Mouse (Mus musculus): ENCODE data around the gene Rtkn. TPM values are rescaled to one million over a fixed set of nuclear protein-coding genes. Genes with fewer than 3 reads are reported as not detected.

Gene Rtkn
- 62.0 and 62.6 TPM in 2 replicates for polyA plus RNA-seq (2016; fragmentation: Nextera tagmentation; extraction: Ambion mirVana)

DNA sequence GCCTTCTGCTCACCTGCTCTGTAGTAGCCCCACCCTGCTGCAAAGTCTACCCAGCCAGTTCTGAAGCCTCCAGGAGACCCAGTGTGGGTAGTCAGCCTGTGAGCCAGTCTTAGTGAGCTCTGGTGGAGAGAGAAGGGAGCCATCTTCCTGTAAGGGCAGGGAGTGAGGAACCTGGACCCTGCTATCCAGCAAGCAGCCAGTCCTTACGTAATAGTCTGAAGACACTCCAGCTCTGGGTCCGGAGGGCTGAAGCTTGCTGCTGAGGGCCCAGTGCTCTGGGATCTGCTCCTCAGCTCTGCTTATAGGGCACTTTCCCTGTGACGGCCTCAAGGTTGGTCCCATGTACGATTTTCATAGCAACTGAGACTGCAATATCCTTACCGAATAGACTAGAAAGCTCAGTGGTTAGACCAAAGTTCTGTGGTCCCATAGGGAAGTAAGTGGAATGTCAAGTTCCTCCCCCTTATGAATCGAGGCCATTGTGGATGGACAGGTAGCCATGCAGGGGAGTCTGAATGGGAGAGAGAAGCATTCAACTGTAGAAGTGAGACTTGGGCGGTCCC lies at the start of gene Rtkn:
Gene Rtkn, plus strand, starts transcription at position 513 of the 563 bp plus-strand sequence.
- Histone ChIP-seq H3K27me3 (no peaks in the 10 kb centered on the region), H3K36me3 (peaks cover 9% of the 10 kb centered on the region), H3K4me1 (replicated peaks) (peaks cover 42% of the 10 kb centered on the region), H3K27ac (peak within 1 kb of the TSS; percentile 100), H3K4me2 (peak within 1 kb of the TSS; percentile 90), H3K4me3 (replicated peaks) (peak within 1 kb of the TSS; percentile 57), H3K9ac (replicated peaks) (peak within 1 kb of the TSS; percentile 91), H3K9me3 (no peaks in the 10 kb centered on the region)
- WGBS = 62% methylated on average over 7 of the region's 7 CpGs
- no peak for ATAC-seq (ENCODE audit: insufficient number of reproducible peaks, insufficient read depth, low FRiP score, low TSS enrichment, low read depth)

DNA sequence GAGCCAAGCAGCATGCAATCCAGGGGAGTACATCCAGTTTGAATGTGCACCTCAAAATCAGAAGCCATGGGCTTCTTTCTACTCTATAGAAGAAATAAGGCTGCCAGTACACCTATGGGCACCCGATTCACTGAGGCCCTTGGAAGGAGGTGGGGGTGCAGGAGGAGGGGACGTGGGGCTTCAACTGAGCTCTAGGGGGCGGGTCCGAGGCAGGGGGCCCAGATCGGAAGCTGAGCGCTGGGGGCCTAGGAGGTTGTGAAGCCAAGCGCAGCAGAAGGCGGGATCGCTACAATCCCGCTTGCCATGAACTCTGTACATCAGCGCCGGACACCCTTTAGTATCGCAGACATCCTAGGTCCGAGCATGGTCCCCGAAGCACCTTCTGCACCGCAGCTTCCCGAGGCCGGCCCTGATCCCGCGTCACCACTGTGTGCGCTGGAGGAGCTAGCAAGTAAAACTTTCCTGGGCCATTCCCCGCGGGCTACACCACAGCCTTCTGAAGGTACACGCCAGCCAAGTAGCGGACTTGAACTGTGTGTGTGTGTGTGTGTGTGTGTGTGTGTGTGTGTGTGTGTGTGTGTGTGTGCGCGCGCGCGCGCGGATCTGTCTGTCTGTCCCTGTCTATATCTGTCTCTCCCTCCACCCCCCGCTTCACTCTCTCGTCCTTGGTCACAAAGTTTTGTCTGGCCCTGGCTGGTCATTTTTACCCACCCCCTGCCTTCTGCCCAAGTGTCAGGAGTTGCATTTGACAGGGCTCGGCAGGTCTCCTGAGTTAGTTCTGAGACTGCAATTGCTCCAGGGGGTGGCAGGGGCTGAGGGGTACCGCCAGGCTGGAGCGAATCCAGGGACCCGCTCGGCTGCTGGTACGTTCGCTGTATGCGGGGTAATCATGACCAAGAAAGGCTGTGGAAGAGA lies 48.9 kb upstream of the Rtkn start, which contains the start of gene Lbx2:
Gene Lbx2, plus strand, starts transcription at position 247 of the 915 bp plus-strand sequence.
- Histone ChIP-seq H3K27ac (no peak within 1 kb of the TSS), H3K9ac (replicated peaks) (peak within 1 kb of the TSS; percentile 24), H3K36me3 (peaks cover 14% of the 10 kb centered on the region), H3K4me1 (replicated peaks) (peaks cover 52% of the 10 kb centered on the region), H3K9me3 (no peaks in the 10 kb centered on the region), H3K4me2 (peak within 1 kb of the TSS; percentile 60), H3K4me3 (replicated peaks) (peak within 1 kb of the TSS; percentile 32), H3K27me3 (peaks cover 82% of the 10 kb centered on the region)
- WGBS = 1% methylated on average over 35 of the region's 42 CpGs
- ATAC-seq (ENCODE audit: insufficient number of reproducible peaks, insufficient read depth, low FRiP score, low TSS enrichment, low read depth) = no peak

DNA sequence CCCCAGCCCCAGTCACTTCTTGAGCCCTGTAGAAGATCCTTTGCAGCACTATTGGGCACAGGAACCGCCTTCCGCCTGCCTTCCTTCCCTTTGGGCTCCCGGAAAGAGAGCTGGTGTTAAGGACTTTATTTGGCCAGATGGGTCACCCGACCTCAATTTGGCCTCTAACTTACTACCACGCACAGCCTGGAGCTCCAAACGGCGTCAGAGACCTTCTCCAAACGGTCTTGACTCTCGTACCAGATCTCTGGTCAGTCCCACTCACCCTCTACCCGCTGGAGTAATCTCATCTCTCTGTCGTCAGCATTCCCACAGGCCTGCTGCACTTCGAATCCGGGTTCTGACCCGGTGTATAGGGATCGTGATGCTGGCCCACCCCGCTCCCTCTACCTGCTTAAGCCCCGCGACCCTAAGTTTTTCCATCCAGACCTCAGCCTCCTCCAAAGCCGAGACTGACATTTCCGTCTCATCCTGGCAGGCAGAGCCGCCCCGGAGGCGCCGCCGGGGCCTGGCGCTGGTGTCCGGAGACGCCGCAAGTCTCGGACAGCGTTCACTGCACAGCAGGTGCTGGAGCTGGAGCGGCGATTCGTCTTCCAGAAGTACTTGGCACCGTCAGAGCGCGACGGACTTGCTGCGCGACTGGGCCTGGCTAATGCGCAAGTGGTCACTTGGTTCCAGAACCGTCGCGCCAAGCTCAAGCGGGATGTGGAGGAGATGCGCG lies 47.9 kb upstream of the Rtkn start:
- 2% methylated on average over 47 of the region's 47 CpGs for WGBS
- H3K4me2 ChIP-seq = peak overlapping the region; percentile 60
- peaks cover 79% of the 10 kb centered on the region for H3K27me3 ChIP-seq
- peaks cover 4% of the 10 kb centered on the region; the same call in 1 of the 2 replicates for H3K36me3 ChIP-seq
- no peaks in the 10 kb centered on the region for H3K9me3 ChIP-seq
- 0 out of 2 replicates have a peak overlapping the region, but pooled peaks have one; percentile 24 for H3K9ac ChIP-seq (replicated peaks)
- ATAC-seq (ENCODE audit: insufficient number of reproducible peaks, insufficient read depth, low FRiP score, low TSS enrichment, low read depth) = no peak
- peak overlapping the region; percentile 32 for H3K4me3 ChIP-seq (replicated peaks)
- H3K27ac ChIP-seq = no peak overlapping the region
- H3K4me1 ChIP-seq (replicated peaks) = peaks cover 52% of the 10 kb centered on the region

DNA sequence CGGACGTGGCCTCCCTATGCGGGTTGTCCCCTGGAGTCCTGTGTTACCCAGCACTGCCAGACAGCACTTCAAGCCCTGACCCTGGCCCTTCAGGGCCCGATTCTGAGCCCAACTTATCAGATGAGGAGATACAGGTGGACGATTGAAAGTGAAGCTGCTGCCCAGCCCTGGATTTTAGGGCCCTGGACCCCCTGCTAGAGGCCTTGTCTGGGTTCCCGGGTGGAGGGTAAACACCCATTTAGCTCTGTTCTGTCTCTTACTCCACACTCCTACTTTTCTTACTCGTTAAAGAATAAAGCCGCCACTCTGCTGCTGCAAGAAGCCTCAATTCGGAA lies 47.4 kb upstream of the Rtkn start:
- Histone ChIP-seq H3K4me1 (replicated peaks) (peaks cover 46% of the 10 kb centered on the region), H3K9me3 (no peaks in the 10 kb centered on the region), H3K36me3 (no peaks in the 10 kb centered on the region; the same call in 1 of the 2 replicates), H3K27me3 (peaks cover 74% of the 10 kb centered on the region), H3K4me2 (peak overlapping the region; percentile 60), H3K4me3 (replicated peaks) (peak overlapping the region; percentile 32), H3K27ac (no peak overlapping the region), H3K9ac (replicated peaks) (0 out of 2 replicates have a peak overlapping the region, but pooled peaks have one; percentile 23)
- no peak for ATAC-seq (ENCODE audit: insufficient number of reproducible peaks, insufficient read depth, low FRiP score, low TSS enrichment, low read depth)
- WGBS = 8% methylated on average over 9 of the region's 9 CpGs

DNA sequence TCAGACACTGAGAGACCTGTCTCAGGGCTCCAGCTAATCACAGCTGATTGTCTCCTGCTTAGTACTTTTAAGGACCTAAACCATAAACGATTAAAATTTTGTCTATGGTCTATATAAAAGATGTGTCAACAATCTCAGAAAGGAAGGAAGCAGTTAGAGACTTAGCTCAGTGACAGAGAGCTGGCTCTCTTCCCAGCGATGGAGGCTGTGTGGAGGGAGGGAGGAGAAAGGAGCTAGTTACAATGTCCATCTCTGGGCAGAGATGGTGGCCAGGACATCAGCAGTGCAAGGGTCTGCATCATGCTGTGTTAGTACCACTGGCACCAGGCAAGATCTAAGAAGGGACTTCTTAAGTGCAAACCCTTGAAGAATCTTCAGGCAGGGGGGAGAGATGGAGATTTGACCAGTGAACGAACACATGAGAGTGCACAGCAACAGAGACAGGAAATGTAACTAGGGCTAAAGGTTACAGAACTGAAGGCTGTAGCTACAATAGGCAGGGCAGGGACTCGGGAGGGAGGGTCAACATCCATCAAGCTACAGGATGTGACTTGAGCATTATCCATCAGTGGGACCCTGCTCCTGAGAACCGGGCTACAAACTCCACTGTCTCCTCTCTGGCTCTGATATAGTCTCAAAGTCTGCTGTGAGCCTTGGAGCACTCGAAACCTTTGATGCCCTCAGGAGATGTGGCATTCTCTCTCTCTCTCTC lies 42.7 kb upstream of the Rtkn start:
- Histone ChIP-seq H3K27me3 (peaks cover 31% of the 10 kb centered on the region), H3K4me1 (replicated peaks) (peaks cover 3% of the 10 kb centered on the region), H3K27ac (no peak overlapping the region), H3K9ac (replicated peaks) (no peak overlapping the region), H3K4me2 (no peak overlapping the region), H3K4me3 (replicated peaks) (no peak overlapping the region), H3K36me3 (no peaks in the 10 kb centered on the region), H3K9me3 (peaks cover 5% of the 10 kb centered on the region; the same call in 1 of the 2 replicates)
- WGBS = 38% methylated on average over 6 of the region's 6 CpGs
- ATAC-seq (ENCODE audit: insufficient number of reproducible peaks, insufficient read depth, low FRiP score, low TSS enrichment, low read depth) = no peak

DNA sequence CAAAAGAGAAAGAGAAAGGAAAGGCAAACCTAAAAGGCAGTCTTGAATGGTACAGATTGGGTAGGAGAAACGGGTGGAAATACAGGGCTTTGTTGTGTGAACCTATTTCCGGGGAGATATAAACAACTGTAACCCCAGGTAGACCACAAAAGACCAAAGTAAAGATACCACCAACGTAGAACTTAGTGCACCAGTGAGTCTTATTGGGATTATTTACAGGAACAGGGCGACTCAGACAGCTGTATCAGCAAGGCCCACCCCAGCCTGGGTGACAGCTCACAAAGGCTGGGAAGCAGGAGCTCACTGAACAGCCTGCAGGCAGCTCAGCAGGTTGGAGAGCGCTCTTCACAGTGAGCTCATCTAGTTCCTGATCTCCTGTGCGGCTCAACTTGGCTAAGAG lies 39.3 kb upstream of the Rtkn start:
- H3K9me3 ChIP-seq = peaks cover 5% of the 10 kb centered on the region; the same call in 1 of the 2 replicates
- 0 out of 2 replicates have a peak, but pooled peaks cover 4% of the 10 kb centered on the region for H3K27me3 ChIP-seq
- no peak for ATAC-seq (ENCODE audit: insufficient number of reproducible peaks, insufficient read depth, low FRiP score, low TSS enrichment, low read depth)
- H3K4me3 ChIP-seq (replicated peaks) = no peak overlapping the region
- no peak overlapping the region for H3K27ac ChIP-seq
- 0 out of 2 replicates have a peak, but pooled peaks cover 4% of the 10 kb centered on the region for H3K4me1 ChIP-seq (replicated peaks)
- no peaks in the 10 kb centered on the region for H3K36me3 ChIP-seq
- no peak overlapping the region for H3K4me2 ChIP-seq
- 45% methylated on average over 6 of the region's 6 CpGs for WGBS
- no peak overlapping the region for H3K9ac ChIP-seq (replicated peaks)

DNA sequence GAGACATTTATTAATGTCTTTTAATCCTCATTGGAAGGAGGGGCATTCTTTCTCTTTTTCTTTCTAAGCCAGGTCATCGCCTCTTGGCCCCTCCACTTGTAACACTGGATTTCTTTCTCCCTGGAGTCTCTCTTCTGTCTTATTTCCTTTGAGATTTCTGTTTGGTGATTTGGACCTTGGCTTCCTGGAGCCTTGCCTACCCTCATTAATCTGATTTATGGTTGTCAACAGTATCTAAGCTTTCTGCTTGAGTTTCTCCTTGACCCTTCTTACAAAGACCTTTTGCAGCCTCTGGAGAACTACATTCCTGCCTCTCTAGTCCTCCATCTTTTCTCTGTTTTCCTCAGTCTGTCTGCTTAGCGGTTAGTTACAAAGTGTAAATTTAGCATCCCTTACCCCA lies 36.9 kb upstream of the Rtkn start:
- WGBS = 47% methylated on average over 2 of the region's 2 CpGs
- no peak for ATAC-seq (ENCODE audit: insufficient number of reproducible peaks, insufficient read depth, low FRiP score, low TSS enrichment, low read depth)

DNA sequence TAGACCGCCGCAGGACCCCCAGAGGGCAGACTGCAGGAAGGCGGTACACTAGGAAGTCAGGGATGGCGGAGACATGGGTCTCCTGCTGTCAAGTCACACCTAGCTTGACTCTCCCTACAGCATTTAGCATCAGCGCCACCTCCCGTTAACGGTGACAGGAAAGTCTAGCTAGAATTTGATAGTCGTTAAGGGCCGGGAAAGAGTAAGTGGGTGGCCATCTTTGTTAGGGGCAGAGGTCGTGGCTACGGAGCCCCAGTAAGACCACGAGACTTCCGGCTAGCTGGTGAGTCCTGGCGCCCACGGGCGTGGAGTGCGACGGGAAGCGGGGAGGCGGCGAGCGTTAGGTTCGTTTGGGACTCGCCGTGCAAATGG lies 34.0 kb upstream of the Rtkn start, which contains the start of the genes Ccdc142 and Gm42688:
Gene Ccdc142, plus strand, starts transcription at position 286 of the 372 bp plus-strand sequence.
Gene Gm42688, plus strand, starts transcription at position 302 of the 372 bp plus-strand sequence.
- Histone ChIP-seq H3K4me2 (peak within 1 kb of the TSS; percentile 99), H3K4me1 (replicated peaks) (peaks cover 23% of the 10 kb centered on the region), H3K36me3 (peaks cover 9% of the 10 kb centered on the region; the same call in 1 of the 2 replicates), H3K27ac (peak within 1 kb of the TSS; percentile 80), H3K9me3 (no peaks in the 10 kb centered on the region), H3K4me3 (replicated peaks) (peak within 1 kb of the TSS; percentile 78), H3K9ac (replicated peaks) (peak within 1 kb of the TSS; percentile 79), H3K27me3 (peaks cover 3% of the 10 kb centered on the region; the same call in 1 of the 2 replicates)
- ATAC-seq (ENCODE audit: insufficient number of reproducible peaks, insufficient read depth, low FRiP score, low TSS enrichment, low read depth) = peak; percentile 84
- WGBS = under 1% methylated on average over 25 of the region's 25 CpGs

More for the DNA sequence above, 36.9 kb upstream of the Rtkn start:
- Histone ChIP-seq H3K36me3 (no peaks in the 10 kb centered on the region), H3K27me3 (peaks cover 5% of the 10 kb centered on the region; the same call in 1 of the 2 replicates), H3K4me1 (replicated peaks) (peaks cover 21% of the 10 kb centered on the region), H3K27ac (no peak overlapping the region), H3K9ac (replicated peaks) (no peak overlapping the region), H3K4me2 (no peak overlapping the region), H3K9me3 (peaks cover 5% of the 10 kb centered on the region; the same call in 1 of the 2 replicates), H3K4me3 (replicated peaks) (no peak overlapping the region)

DNA sequence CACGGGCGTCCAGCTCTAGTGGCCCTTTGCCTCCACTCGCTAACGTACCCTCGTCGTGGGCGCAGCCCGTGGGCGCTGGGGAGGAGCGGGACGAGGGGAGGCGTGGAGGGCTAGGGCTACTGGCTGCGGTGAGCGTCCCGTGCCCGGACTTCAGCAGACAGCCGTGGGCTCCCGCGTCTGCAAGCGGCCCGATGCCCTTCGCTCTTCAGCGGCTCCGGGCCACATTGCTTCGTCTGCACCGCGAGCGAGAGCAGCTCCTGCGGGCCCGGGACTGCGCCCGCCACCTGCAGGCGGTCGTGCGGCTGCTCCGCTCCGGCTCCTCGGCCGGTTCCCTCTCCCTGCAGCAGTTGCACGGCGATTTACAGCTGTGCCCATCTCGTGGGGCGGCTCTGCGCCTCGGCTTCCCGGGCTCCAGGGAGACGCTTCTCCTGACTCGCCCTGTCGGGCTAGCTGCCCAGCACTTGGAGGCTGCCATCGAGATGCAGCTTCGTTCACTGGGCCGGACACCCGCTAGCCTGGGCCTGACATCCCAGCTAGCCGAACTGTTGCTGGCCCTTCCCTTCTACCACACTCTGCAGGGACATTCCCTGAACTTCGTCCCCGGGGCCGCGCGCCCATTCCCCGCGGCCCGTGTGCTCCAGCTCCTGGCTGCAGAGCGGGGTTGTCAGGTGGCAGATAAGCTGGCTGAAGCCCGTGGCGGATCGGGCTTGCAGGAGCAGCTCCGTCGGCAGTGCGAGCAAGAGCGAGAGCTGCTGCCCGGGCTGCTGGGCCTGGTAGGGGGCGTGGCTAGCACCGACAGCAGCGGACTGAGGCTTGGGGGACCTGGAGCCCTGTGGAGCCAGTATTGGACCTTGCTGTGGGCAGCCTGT lies 33.3 kb upstream of the Rtkn start:
- Histone ChIP-seq H3K4me3 (replicated peaks) (peak overlapping the region; percentile 78), H3K9ac (replicated peaks) (peak overlapping the region; percentile 79), H3K27ac (peak overlapping the region; percentile 80), H3K4me1 (replicated peaks) (peaks cover 23% of the 10 kb centered on the region), H3K27me3 (peaks cover 3% of the 10 kb centered on the region; the same call in 1 of the 2 replicates), H3K4me2 (peak overlapping the region; percentile 99), H3K9me3 (no peaks in the 10 kb centered on the region), H3K36me3 (peaks cover 9% of the 10 kb centered on the region; the same call in 1 of the 2 replicates)
- peak; percentile 62 for ATAC-seq (ENCODE audit: insufficient number of reproducible peaks, insufficient read depth, low FRiP score, low TSS enrichment, low read depth)
- WGBS = under 1% methylated on average over 74 of the region's 74 CpGs
